Mouse (Mus musculus): Measurements from ENCODE around the gene Wdtc1.

Wdtc1 gene

GRCm38 (mm10) chr4:133281951-133282481 lies 71.3 kb downstream of the Wdtc1 start:
- DNase-seq (ENCODE audit: low spot score in 2 of 2), result no peak

DNA sequence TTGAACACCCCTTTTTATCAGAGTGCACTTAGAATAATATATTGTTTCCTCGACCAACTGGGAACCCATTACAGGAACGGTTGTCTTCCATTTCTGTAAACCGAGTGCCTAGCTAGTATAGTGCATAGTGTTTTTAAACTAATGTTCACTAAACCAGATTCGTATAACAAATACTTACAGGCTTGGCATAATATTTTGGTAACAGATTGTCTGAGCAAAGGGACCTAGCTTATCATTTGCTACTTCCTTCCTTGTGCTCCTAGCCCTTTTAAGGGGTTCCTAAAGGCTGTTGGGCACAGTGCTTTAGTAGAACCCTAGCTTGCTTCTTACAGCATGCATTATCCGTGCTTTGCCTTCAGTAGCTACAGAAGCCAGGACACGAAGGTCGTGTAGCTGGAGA lies 71.8 kb downstream of the Wdtc1 start:
- DNase-seq (ENCODE audit: low spot score in 2 of 2), result no peak

DNA sequence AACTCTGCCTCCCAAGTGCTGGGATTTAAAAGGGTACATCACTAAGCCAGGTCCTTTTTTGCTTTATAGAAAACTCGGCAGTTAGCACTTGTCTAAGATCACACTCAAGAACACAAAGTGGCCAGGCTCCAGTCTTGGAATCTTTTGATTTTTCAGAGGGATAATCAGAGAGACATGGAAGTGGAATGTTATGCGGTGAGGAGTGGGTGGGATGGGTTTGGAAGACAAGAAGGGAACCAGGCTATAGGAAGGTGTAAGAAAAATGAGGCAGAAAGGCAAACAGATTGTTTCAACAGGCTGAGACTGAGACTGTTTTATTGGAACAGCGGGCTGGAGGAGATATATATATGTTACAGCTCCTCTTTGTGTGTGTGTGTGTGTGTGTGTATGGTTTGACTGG lies 74.8 kb downstream of the Wdtc1 start:
- DNase-seq (ENCODE audit: low spot score in 2 of 2), result no peak

DNA sequence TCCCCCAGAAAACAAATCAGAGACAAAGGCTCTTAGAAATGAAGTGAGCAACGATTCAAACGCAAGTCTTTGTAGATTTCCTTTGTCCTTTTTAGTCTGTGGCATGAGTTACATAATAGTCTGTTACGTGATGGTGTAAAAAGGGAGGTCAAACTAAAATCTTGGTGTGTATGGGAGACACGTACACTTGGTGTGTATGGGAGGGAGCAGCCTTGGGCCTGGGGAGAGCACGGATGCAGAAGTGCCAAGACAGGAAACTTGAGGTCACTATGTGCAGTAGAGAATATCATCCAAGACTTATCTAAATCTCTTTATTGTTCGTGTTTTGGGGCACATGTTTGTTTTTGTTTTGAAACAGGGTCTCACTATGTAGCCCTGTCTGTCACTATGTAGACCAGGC lies 75.2 kb downstream of the Wdtc1 start:
- no peak for DNase-seq (ENCODE audit: low spot score in 2 of 2)

DNA sequence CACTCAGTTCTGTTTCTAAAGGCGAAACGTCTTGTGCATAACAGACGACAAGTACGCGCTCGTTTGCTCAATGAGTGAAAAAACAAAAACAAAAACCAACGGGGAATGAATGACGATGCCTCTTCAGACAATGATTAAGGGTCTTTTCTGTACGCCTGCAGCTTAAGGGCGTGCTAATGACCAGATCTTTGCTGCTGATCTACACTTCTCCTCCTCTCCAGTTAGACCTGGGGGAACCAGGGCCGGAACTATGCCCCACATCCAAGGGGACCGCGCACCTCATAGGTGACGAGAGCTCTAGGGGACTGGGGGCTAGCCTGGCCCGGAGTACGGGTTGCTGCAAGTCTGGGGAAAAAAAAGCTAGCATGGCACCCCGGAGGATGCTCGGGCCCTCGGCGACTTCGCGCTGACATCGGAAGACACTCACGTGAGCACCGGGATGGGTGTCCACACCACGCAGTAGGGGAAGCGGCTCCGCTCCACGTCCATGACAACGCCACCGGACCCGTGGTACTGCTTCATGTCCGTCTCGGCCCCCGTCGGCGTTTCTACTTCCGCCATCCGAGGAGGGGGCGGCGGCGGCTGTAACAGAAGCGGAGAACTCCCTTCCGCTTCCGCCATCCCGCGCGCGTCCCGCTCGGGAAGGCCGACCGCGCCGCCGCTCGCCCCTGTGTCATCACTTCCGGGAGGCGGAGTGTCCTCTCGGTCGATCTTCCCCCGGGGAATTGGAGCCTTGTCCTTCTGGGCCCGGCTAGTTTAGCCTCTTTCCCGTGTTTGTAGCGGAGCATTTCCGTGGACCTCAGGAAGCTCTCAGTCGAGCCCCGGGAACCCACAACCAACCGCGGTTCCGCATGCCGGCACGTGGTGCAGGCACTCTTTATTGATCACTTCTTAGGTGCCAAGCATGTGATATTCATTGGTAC lies 75.9 kb downstream of the Wdtc1 start, which contains the start of gene Tmem222:
TSS of gene Tmem222 (minus strand) at position 689 of the 923 bp plus-strand sequence.
- DNase-seq (ENCODE audit: low spot score in 2 of 2), result peak; percentile 87 to 94

- DNase-seq (ENCODE audit: low spot score in 2 of 2), result no peak
These were observed 82.4 kb downstream of the Wdtc1 start for GRCm38 (mm10) chr4:133270929-133271328.

DNA sequence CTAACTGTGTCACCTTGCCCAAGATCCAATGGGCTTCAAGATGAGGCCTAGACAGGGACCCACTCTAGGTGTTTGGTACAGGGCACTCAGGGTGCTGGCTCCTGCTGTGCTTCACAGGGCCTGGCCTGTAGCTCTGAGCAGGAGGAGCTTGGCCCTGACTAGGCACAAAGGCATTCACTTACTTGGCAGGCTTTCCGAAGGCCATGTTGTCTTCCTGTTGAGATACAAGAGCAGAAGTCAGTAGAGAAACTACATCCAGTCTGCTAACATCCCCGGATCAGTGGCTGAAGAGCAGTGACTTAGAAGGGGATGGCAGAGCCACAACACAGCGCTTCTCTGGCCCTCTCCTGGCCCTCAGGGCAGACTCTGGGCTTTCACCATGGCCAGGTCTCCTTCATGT lies 83.7 kb downstream of the Wdtc1 start:
- DNase-seq (ENCODE audit: low spot score in 2 of 2), result no peak

DNA sequence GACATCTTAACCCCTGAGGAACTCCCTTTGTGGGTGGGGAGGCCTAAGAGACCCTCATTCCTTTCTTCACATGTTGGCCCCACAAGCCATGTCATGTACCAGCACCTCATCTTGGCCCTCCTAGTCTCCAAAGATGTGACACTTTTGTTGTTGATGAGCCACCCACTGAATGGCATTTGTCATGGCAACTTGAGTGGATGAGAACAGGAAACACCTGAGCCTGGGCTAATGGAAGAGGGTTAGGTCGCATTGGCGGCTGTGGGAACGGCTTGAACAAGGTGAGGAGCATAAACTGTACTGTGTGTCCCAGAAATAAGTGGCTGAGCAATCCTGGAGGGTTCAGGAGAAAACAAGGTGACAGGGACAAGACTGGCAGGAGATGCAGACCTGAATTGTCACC lies 84.3 kb downstream of the Wdtc1 start:
- DNase-seq (ENCODE audit: low spot score in 2 of 2), result no peak

DNA sequence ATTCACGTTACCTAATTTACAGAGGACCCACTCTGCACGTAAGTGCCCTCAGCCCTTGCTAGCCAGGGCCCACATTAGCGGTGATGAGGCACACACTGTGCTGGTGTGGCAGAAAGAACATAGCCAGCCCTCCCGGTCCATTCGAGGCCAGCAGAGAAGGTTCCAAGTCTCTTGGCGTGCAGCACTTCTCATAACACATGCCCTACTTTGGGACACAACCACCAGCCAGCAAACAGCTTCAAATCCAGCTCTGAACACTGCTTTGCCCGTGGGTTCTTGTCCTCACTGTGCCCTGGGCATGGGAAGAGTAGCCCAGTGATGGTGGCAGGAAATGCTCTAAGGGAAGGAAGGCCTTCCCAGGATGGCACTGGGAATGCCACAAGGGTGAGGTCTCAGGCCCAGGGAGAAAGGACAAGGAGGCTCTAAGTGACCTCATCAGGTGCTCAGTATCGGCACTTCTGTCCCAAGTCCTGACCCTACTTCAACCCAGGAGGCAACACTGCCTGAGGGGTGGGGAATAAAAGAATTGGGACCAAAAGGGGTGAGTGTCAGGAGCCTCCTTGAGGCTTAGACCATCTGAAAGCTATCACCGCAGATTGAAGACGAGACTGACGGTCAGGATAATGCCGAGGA lies 86.9 kb downstream of the Wdtc1 start:
- DNase-seq (ENCODE audit: low spot score in 2 of 2), result no peak

GRCm38 (mm10) chr4:133265759-133266158 lies 87.5 kb downstream of the Wdtc1 start:
- DNase-seq (ENCODE audit: low spot score in 2 of 2), result no peak

DNA sequence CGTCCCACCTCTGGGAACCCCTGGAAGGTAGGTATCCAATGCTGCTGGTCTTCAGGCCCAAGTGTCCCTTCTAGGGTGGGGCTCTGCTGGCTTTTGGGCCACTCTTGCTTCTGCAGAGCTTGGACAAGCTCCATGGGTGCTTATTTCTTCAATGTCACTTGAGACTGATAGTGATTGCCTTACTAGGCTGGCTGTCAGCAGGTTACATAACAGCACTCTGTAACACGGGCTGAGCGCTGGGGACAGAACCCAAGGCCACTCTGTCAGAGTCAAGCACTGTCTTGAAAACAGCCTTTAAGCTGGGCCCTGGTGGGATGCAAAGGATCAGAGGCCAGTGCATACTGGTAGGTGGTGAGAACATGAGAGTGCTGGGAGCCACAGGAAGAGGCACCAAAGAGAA lies 88.0 kb downstream of the Wdtc1 start:
- DNase-seq (ENCODE audit: low spot score in 2 of 2), result no peak

DNA sequence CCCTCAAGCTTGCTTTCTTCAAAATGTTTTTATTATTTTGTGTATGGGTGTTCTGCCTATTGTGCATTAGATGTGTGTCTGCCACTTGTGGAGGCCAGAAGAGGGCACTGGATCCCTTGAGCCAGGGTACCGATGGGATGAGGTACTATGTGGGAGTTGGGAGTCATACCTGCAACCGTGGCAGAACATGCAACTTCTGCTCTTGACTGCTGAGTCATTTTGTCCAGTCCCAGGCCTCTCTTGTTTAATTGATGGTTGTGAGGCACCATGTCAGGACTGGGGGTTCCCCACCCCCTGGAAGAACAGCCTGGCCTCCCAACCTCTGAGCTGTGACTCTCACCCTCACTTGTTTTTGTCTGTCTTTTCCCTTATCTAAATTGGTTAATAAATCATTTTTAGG lies 88.7 kb downstream of the Wdtc1 start:
- no peak for DNase-seq (ENCODE audit: low spot score in 2 of 2)

- no peak for DNase-seq (ENCODE audit: low spot score in 2 of 2)
These were observed 89.5 kb downstream of the Wdtc1 start for GRCm38 (mm10) chr4:133263756-133264155.

GRCm38 (mm10) chr4:133262882-133263281 lies 90.4 kb downstream of the Wdtc1 start, which contains the start of gene Sytl1:
Sytl1 (minus strand) TSS chr4:133263113.
- DNase-seq (ENCODE audit: low spot score in 2 of 2), result no peak

GRCm38 (mm10) chr4:133262375-133262765 lies 90.9 kb downstream of the Wdtc1 start:
- DNase-seq (ENCODE audit: low spot score in 2 of 2), result no peak

- DNase-seq (ENCODE audit: low spot score in 2 of 2), result no peak
These were observed 91.5 kb downstream of the Wdtc1 start for GRCm38 (mm10) chr4:133261641-133262374.

- DNase-seq (ENCODE audit: low spot score in 2 of 2), result no peak
These were observed 95.4 kb downstream of the Wdtc1 start for GRCm38 (mm10) chr4:133257798-133258408.

GRCm38 (mm10) chr4:133257230-133257629 lies 96.1 kb downstream of the Wdtc1 start:
- no peak for DNase-seq (ENCODE audit: low spot score in 2 of 2)

DNA sequence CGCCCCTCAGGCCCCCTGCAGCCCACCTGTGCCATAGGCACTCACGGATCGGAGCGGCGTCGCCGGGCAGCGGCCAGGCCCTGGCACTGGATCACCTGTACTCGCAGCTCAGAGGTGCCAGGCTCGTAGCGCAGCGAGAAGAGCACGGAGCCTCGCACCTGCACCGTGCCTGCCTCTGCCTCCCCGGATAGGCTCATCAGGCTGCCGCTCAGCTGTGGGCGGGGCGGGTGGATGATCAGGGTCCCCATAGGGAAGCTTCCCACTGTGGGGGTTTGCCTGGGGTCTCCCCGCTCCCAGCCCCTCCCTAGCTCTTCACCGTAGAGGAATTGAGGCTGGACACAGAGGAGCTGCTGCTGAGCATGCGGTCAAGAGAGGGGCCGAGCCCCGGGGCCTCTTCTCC lies 96.5 kb downstream of the Wdtc1 start:
- no peak for DNase-seq (ENCODE audit: low spot score in 2 of 2)

- DNase-seq (ENCODE audit: low spot score in 2 of 2), result no peak
These were observed 97.9 kb downstream of the Wdtc1 start for GRCm38 (mm10) chr4:133255392-133255791.

DNA sequence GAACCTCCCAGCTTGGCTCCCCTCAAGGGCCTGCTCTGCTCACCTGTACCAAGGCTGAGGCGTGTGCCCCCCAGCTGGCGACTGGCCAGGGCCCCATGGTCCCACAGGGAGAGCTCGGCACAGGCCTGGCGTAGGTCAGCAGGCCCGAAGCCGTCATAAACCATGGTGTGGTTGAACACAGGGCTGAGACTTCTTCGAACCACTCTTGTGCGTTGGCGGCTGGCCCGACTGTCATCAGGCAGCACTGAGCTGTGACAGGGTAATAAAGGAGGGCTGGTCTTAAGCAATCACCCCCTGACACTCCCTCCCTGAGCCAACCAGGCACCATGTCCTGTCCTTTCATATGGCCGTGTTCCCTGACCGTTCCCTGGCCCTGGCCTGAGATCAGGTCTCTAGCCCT lies 99.9 kb downstream of the Wdtc1 start:
- DNase-seq (ENCODE audit: low spot score in 2 of 2), result no peak

- no peak for DNase-seq (ENCODE audit: low spot score in 2 of 2)
These were observed 101.2 kb downstream of the Wdtc1 start for GRCm38 (mm10) chr4:133252089-133252488.
